Mouse (Mus musculus) CH12.LX (cell line): ENCODE results near the gene Mospd3. TPM values are rescaled to one million over a fixed set of nuclear protein-coding genes. Genes with fewer than 3 reads are reported as not detected.

ENCODE experiments used
- DNase-seq: peaks from one replicate; pipeline ENCODE4 v3.0.0-alpha.2; 2013; ENCODE audit errors: extremely low read depth
- H3K27ac ChIP-seq: 2 replicates; pipeline ENCODE4 v1.5.1; 2012; ENCODE audit warnings: low read depth, mild to moderate bottlenecking, control low read depth, moderate library complexity; ENCODE audit not compliant: insufficient read depth
- H3K27me3 ChIP-seq: replicated peaks from 2 replicates; pipeline ENCODE3; 2012; ENCODE audit warnings: inconsistent platforms
- H3K36me3 ChIP-seq, 2 experiments: replicated peaks in 1 of 2; 2 replicates each; pipeline versions ENCODE3 to v1.6.1; 2012; ENCODE audit warnings: inconsistent platforms in 1 of 2, low read length in 1 of 2, mild to moderate bottlenecking in 1 of 2, mixed read lengths in 1 of 2, moderate library complexity in 1 of 2; ENCODE audit not compliant: control insufficient read depth in 1 of 2, insufficient read depth in 1 of 2
- H3K4me1 ChIP-seq, 2 experiments: 2 replicates each; pipeline ENCODE4 v1.6.1; 2012; ENCODE audit warnings: inconsistent platforms in 1 of 2, moderate library complexity in 1 of 2; ENCODE audit not compliant: insufficient read depth in 2 of 2, control insufficient read depth in 1 of 2
- H3K4me2 ChIP-seq: 2 replicates; pipeline ENCODE4 v1.6.1; 2012; ENCODE audit warnings: low read depth, mild to moderate bottlenecking, control low read depth; ENCODE audit not compliant: poor library complexity, insufficient read depth, severe bottlenecking
- H3K4me3 ChIP-seq, 3 experiments: fragments of 150-350 bp in 1 of 3; sonication (generic) in 1 of 3; replicated peaks in 1 of 3; 2 replicates each; pipeline versions ENCODE3 to v1.5.1; 2011 to 2012; ENCODE audit warnings: low read depth in 2 of 3, low read length in 2 of 3, mild to moderate bottlenecking in 2 of 3, moderate library complexity in 2 of 3, control low read depth in 1 of 3, improper control_type of control experiment in 1 of 3, inconsistent platforms in 1 of 3, mixed read lengths in 1 of 3; ENCODE audit not compliant: poor library complexity in 1 of 3
- H3K79me2 ChIP-seq: replicated peaks from 2 replicates; pipeline ENCODE4 v1.6.1; 2012; ENCODE audit warnings: mild to moderate bottlenecking, moderate library complexity; ENCODE audit not compliant: control insufficient read depth, poor library complexity, insufficient read depth, severe bottlenecking; ENCODE audit errors: extremely low read depth
- H3K9ac ChIP-seq: 2 replicates; pipeline ENCODE4 v1.6.1; 2012; ENCODE audit warnings: low read depth, mild to moderate bottlenecking, control low read depth, moderate library complexity; ENCODE audit not compliant: insufficient read depth
- H3K9me3 ChIP-seq: replicated peaks from 2 replicates; pipeline ENCODE3; 2012; ENCODE audit warnings: low read length, inconsistent platforms, mixed read lengths
- CTCF ChIP-seq, 2 experiments: IDR thresholded peaks in 1 of 2; conservative IDR thresholded peaks in 1 of 2; 2 replicates each; pipeline ENCODE4 v1.5.1; 2011 to 2012; ENCODE audit warnings: low read depth in 2 of 2, low read length in 2 of 2, improper control_type of control experiment in 1 of 2, inconsistent platforms in 1 of 2, mild to moderate bottlenecking in 1 of 2, moderate library complexity in 1 of 2
- E2F4 ChIP-seq: IDR thresholded peaks from 2 replicates; pipeline ENCODE4 v1.6.1; 2011; ENCODE audit warnings: low read depth, low read length, improper control_type of control experiment; ENCODE audit not compliant: insufficient replicate concordance
- ETS1 ChIP-seq: conservative IDR thresholded peaks from 2 replicates; pipeline ENCODE4 v1.6.1; 2012; ENCODE audit warnings: low read depth, mild to moderate bottlenecking, inconsistent platforms, low read length, improper control_type of control experiment, moderate library complexity
- HCFC1 ChIP-seq: IDR thresholded peaks from 2 replicates; pipeline ENCODE4 v1.6.1; 2012; ENCODE audit warnings: low read depth, mild to moderate bottlenecking, inconsistent platforms, low read length, improper control_type of control experiment
- JUN ChIP-seq: IDR thresholded peaks from 2 replicates; pipeline ENCODE4 v1.6.1; 2011; ENCODE audit warnings: low read depth, mild to moderate bottlenecking, low read length, improper control_type of control experiment, moderate library complexity; ENCODE audit not compliant: insufficient read depth
- JUND ChIP-seq: conservative IDR thresholded peaks from 2 replicates; pipeline ENCODE4 v1.6.1; 2011; ENCODE audit warnings: low read depth, low read length, improper control_type of control experiment
- MAFK ChIP-seq: IDR thresholded peaks from 2 replicates; pipeline ENCODE4 v1.6.1; 2011; ENCODE audit warnings: low read length, improper control_type of control experiment; ENCODE audit not compliant: insufficient replicate concordance
- MAX ChIP-seq: IDR thresholded peaks from 2 replicates; pipeline ENCODE4 v1.6.1; 2011; ENCODE audit warnings: low read length, improper control_type of control experiment
- MXI1 ChIP-seq: IDR thresholded peaks from 2 replicates; pipeline ENCODE4 v1.6.1; 2011; ENCODE audit warnings: mild to moderate bottlenecking, low read depth, low read length, improper control_type of control experiment
- MYC ChIP-seq: IDR thresholded peaks from 2 replicates; pipeline ENCODE4 v1.6.1; 2011; ENCODE audit warnings: low read depth, mild to moderate bottlenecking, improper control_type of control experiment, low read length
- PAX5 ChIP-seq: IDR thresholded peaks from 2 replicates; pipeline ENCODE4 v1.6.1; 2012; ENCODE audit warnings: low read length, inconsistent platforms, mixed read lengths
- POLR2AphosphoS2 ChIP-seq: IDR thresholded peaks from 2 replicates; pipeline ENCODE4 v1.6.1; 2011; ENCODE audit warnings: low read depth, low read length, improper control_type of control experiment
- RAD21 ChIP-seq: IDR thresholded peaks from 2 replicates; pipeline ENCODE4 v1.6.1; 2011; ENCODE audit warnings: low read depth, mild to moderate bottlenecking, low read length, improper control_type of control experiment, moderate library complexity
- RCOR1 ChIP-seq: conservative IDR thresholded peaks from 2 replicates; pipeline ENCODE4 v1.6.1; 2012; ENCODE audit warnings: low read depth, mild to moderate bottlenecking, inconsistent platforms, low read length, improper control_type of control experiment
- SIN3A ChIP-seq: IDR thresholded peaks from 2 replicates; pipeline ENCODE4 v1.6.1; 2012; ENCODE audit warnings: low read length, improper control_type of control experiment, inconsistent platforms
- SMC3 ChIP-seq: IDR thresholded peaks from 2 replicates; pipeline ENCODE4 v1.6.1; 2011; ENCODE audit warnings: low read depth, low read length, improper control_type of control experiment
- USF1 ChIP-seq: IDR thresholded peaks from 2 replicates; pipeline ENCODE4 v1.6.1; 2014; ENCODE audit warnings: low read depth, mild to moderate bottlenecking, inconsistent platforms, low read length, improper control_type of control experiment
- USF2 ChIP-seq: conservative IDR thresholded peaks from 2 replicates; pipeline ENCODE4 v1.6.1; 2011; ENCODE audit warnings: low read depth, low read length, improper control_type of control experiment
- ZKSCAN1 ChIP-seq: IDR thresholded peaks from 2 replicates; pipeline ENCODE4 v1.6.1; 2012; ENCODE audit warnings: low read depth, inconsistent platforms, low read length, improper control_type of control experiment, borderline replicate concordance
- ZNF384 ChIP-seq: IDR thresholded peaks from 2 replicates; pipeline ENCODE4 v1.6.1; 2012; ENCODE audit warnings: low read depth, low read length, improper control_type of control experiment, inconsistent platforms
- dilution Hi-C: fragments of 300-500 bp; cut with MboI; formaldehyde crosslinking; loops from 2 replicates; pipeline ENCODE4 v1.14.3; 2020; ENCODE audit warnings: low sequenced_read_pairs; ENCODE audit not compliant: extremely low pct_unique_long_range_greater_than_20kb, extremely low pct_ligation_motif_present
- in situ Hi-C: fragments of 300-500 bp; cut with MboI; formaldehyde crosslinking; loops from 3 replicates; pipeline ENCODE4 v1.14.3; 2019; ENCODE audit warnings: low sequenced_read_pairs, low pct_ligation_motif_present, low pct_unique_long_range_greater_than_20kb, mixed read lengths
- polyA plus RNA-seq: library from polyadenylated mRNA; unstranded; fragments of >175 nt; gene quantifications from 2 replicates; pipeline ENCODE4 v1.2.1, GENCODE M21; 2012; ENCODE audit warnings: low read depth; ENCODE audit not compliant: insufficient read length
- total RNA-seq, 2 experiments: library from RNA; depleted of rRNA; stranded (reverse); fragments of 300-350 nt in 1 of 2; fragments of >200 nt in 1 of 2; gene quantifications; 2 replicates each; pipeline ENCODE4 v1.2.3; 2012 to 2014

Gene Mospd3
- total and polyA plus RNA-seq, 3 experiments: 1.5 to 23.7 (median 4.2) TPM

DNA sequence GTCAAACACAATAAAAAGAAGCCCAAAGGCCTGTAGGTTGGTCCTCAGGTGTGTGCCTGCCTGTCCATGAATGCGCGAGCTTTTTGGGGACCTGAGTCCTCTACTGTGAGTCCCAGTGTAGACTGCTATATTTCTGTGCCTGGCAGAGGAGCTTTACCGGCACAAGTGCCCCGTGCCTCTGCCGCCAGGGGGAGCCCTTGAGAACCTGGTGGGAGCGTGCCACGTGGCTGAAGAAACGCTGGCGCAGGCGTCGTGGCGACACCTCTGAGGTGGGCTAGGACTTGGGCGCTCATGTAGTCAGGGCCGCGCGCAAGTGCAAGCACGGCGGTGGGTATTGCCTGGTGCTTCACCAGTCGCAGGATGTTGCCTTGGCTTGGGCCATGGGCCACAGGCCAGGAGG, 40.2 kb upstream of the Mospd3 start, which contains the start of gene Sap25:
Gene Sap25, plus strand, starts transcription at position 281 of the 400 bp plus-strand sequence.
- Histone ChIP-seq H3K79me2 (no peaks in the 10 kb centered on the region), H3K27ac (no peak within 1 kb of the TSS), H3K27me3 (no peaks in the 10 kb centered on the region), H3K4me1 (peaks cover 3 to 25% of the 10 kb centered on the region in 2 experiments; a peak in 3 of 4 replicates), H3K4me3 (no peak within 1 kb of the TSS), H3K4me2 (no peak within 1 kb of the TSS), H3K9me3 (no peaks in the 10 kb centered on the region), H3K9ac (no peak within 1 kb of the TSS), H3K36me3 (peaks cover 66 to 79% of the 10 kb centered on the region in 2 experiments)
- dilution Hi-C loops (no loop called here), in situ Hi-C loops (no loop called here)
- TF ChIP-seq SMC3 (peak; percentile 39), JUND (no peak), E2F4 (no peak), MYC (no peak), HCFC1 (no peak), RAD21 (no peak; the same call in 1 of the 2 replicates), CTCF (conservative IDR thresholded peaks at IDR 0.05 in 1 of 2, IDR thresholded peaks at IDR 0.05 in 1 of 2; ENCODE audit: low read depth in 2 of 2, low read length in 2 of 2) (peak in 1 of 2 experiments; percentile 47; a peak in 2 of 4 replicates), RCOR1 (no peak), POLR2AphosphoS2 (no peak), SIN3A (no peak), ZNF384 (no peak), MAFK (no peak)
- no peak for DNase-seq

GRCm38 (mm10) chr5:137639472-137639871, 38.6 kb upstream of the Mospd3 start:
- Histone ChIP-seq H3K79me2 (no peaks in the 10 kb centered on the region), H3K4me1 (peaks cover 3 to 22% of the 10 kb centered on the region in 2 experiments; a peak in 3 of 4 replicates), H3K4me2 (no peak overlapping the region), H3K9ac (no peak overlapping the region), H3K4me3 (no peak overlapping the region), H3K27me3 (no peaks in the 10 kb centered on the region), H3K27ac (no peak overlapping the region), H3K9me3 (no peaks in the 10 kb centered on the region), H3K36me3 (peaks cover 76 to 86% of the 10 kb centered on the region in 2 experiments)
- TF ChIP-seq PAX5 (no peak), ZKSCAN1 (no peak), POLR2AphosphoS2 (no peak), JUN (no peak), ETS1 (no peak), USF2 (no peak), USF1 (no peak), MYC (no peak), MXI1 (no peak), SMC3 (no peak), MAX (no peak)
- dilution Hi-C loops (no loop called here), in situ Hi-C loops (no loop called here)
- DNase-seq: no peak
